Mouse (Mus musculus): ENCODE results near the gene Lrguk.

- TF ChIP-seq CTCF (IDR thresholded peaks at IDR 0.05; ENCODE audit: low read depth, low read length) (no peak), POLR2A (IDR thresholded peaks at IDR 0.05; ENCODE audit: borderline replicate concordance, low read depth, low read length) (no peak)
Measured at GRCm38 (mm10) chr6:34155137-34155804, 126.0 kb downstream of the Lrguk start.
